Mouse (Mus musculus): Measurements from ENCODE around the gene Zfp687.

DNA sequence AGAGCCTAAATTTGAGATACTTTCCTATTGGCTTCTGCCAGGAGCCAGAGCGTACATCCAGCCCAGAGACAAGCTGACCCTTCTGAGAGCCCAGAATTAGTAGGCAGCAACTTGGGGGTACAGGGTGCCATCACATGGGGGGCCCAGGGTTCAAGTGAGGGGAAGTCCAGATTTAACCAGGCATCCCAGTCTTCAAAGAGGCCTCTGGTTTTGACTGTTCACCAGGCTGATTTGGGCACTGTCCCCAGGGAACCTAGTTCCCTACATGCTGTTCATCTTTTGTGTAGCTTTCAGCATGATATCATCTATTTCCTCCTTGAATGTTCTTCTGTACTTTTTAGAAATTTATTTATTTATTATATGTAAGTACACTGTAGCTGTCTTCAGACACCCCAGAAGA, 50.3 kb downstream of the Zfp687 start:
- no peak for TF ChIP-seq POLR2A (IDR thresholded peaks at IDR 0.05; ENCODE audit: borderline replicate concordance, low read depth, low read length)
- TF ChIP-seq CTCF (IDR thresholded peaks at IDR 0.05; ENCODE audit: low read depth, low read length), result no peak
